Mouse (Mus musculus) thymus, adult 18-20 months (tissue): Measurements from ENCODE around the gene 4933406M09Rik.

Source experiments
- DNase-seq, 2 experiments: peaks; one replicate each; pipeline ENCODE4 v3.0.0; 2022; ENCODE audit warnings: mixed read lengths in 2 of 2

Gene 4933406M09Rik

DNA sequence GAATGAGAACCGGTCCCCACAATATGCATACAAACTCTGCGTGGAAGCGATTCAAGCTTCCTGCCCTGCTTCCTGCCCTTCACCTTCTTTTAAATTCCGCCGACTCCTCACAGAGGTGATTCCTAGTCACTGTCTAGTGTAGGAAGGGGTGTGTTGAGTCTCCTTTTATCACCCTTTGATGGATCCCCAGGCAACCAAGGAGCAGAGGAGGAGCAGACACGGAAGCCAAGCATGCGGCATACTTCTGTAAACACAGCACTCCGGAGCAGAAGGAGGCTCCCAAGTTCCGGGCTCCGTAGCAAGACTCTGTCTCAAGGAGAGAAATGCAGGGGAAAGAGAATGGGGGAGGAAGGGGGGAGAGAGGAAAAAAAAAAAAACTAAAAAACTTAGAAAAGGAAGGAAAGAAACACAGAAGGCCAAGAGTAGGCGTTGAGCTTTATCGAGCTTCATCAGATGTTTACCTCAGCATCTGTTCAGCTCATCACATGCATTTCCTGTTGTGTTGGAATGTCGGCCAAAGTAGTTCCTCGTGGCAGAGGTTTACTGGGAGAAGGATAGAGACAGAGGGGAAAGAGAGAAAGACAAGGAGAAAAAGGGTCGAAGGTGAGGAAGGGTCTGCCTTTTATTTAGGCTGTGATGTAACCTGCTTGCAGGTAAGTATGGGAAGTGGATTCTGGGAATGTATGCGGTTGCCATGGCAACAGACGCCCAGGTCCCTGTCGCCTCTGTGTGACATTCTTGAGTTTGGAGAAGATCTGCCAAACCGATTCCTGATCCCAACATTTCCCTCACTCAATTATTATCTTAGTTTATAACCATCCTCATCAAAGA lies 3.7 kb upstream of the 4933406M09Rik start:
- DNase-seq, result no peak

DNA sequence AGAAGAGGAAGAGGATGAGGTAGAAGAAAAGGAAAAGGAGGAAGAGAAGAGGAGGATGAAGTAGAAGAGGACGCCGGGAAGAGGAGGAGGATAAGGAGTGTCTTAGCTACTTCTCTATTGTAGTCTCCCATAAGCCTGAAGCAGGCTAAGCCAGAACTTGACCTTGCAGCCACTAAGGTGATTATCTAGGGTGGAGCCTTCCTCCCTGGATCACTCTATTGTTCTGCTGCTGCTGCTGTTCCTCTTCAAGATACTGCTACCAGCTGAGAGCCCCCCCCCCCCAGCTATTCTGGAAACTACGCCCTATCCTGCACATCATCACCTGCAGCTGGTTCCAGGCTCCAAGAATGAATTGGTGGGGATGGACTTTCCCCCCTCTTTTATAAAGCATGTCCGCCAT lies 1.2 kb upstream of the 4933406M09Rik start:
- no peak for DNase-seq

DNA sequence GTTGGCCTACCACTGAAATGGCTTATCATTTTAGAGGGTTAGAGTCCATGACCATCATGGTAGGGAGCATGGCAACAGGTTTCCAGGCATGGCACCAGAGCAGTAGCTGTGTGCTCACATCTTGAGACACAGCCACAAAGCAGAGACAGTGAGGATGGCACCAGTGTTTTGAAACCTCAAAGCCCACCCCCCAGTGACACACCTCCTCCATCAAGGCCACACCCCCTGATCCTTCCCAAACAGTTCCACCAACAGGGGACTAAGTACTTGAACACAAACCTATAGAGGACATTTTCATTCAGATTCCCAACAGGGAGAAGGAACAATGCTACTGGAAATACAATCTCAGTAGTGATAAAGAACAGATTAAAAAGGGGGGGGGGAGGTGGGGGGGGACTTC lies 564 bp upstream of the 4933406M09Rik start:
- DNase-seq, result no peak

DNA sequence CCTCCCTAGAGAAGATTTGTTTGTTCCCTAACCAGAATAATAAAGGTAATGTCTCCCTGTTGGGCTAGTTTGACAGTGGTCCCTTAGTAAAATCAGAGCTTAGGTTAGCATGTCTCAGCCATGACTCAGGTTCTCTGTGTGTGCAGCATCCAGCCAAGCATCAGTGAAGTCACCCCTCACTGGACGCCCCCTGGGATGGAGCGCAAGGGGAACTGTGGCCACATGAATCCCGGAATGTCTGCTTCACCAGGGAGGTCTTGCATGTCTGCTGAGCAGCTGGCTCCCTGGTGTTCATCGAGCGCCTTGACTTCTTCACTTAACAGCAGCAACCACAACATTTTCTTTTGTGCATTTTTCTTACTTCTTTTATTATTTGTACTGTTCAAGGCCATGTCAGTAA lies 8.1 kb downstream of the 4933406M09Rik start:
- no peak for DNase-seq

DNA sequence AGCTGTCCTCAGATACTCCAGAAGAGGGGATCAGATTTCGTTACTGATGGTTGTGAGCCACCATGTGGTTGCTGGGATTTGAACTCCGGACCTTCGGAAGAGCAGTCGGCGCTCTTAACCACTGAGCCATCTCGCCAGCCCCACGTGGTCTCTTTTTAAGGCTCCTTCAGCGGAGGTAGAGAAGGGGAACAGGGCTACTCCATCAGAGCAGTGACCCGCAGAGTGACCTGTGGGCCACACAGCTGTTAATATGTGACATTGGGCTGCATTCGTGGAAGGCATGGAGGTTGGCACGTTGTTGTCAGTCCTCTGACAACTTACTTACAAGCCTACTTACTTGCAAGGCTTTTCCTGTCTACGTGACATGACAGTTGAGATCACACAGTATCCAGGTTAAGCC lies 12.5 kb downstream of the 4933406M09Rik start:
- DNase-seq, result no peak

DNA sequence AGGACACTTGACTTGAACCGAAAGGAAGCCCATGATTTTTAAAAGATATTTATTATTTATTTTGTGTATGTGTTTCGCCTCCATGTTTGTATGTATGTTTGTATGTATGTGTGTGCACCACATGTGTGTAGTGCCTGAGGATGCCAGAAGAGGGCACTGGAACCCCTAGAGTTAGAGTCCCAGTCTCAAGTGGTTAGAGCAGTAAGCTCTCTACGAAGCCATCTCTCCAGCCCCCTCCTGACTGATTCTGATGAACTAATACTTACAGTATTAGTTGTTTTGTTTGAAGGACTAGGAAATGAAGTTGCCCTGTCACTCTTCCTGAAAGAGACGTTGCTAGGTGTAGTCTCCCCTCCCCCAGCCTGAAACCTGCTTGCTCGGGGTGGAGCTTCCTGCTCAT lies 14.0 kb downstream of the 4933406M09Rik start:
- no peak for DNase-seq

DNA sequence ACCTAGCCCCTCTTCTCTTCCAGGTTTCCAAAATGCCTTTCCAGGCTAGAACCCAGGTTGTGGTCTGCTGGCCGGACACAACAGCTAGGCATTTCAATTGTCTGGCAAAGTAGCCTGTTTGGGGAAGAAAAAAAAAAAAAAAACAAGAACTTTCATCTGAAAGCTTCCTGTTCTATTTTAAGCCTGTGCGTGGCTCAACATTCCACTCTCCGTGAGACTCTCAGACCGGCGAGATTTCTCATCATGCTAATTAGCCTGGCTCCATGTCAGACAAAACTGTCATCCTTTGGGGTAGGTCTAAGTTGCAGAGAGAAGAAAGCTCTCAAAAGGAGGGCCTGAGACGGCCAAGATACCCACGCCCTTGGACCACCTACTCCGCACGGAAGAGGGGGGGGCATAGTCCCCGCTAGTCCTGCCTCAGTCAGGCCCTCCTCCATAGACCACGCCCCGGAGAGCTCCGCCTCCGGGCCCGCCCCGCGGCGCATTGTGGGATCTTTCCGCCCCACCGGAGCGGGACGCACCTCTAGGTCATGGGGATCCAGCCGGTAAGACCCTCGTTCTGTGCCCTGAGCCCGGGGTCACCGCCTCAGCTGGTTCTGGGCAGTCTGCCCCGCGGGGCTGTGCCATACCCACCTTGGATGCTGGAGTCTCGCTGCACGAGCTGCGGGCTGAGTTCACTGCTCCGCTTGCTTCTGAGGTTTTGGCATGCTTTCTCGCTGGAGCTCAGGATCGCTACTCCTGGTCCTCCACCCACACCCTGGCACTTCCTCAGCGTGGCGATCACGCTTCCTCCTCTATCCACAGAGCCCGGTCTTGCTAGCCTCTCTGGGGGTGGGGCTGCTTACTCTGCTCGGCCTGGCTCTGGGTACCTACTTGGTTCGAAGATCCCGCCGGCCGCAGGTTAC lies 20.0 kb downstream of the 4933406M09Rik start, which contains the start of gene Cyb5r1:
Gene Cyb5r1 (plus strand): TSS at position 51 of the 905 bp plus-strand sequence.
- peak; percentile 70 to 76 for DNase-seq

DNA sequence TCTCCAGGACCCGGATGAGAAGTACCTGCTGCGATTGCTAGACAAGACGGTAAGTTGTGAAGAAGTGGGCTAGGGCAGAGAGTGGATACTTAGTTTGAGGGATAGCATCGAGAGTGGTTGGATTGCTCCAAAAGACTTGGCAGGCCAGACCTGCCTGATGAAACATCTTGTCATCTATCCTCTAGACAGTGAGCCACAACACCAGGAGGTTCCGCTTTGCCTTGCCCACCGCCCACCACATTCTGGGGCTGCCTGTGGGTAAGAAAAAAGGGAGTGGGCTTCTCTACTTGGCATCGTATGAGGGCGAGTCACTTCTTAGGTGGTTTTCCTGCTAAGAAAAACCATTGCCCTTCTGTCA lies 20.7 kb downstream of the 4933406M09Rik start:
- DNase-seq, result no peak

DNA sequence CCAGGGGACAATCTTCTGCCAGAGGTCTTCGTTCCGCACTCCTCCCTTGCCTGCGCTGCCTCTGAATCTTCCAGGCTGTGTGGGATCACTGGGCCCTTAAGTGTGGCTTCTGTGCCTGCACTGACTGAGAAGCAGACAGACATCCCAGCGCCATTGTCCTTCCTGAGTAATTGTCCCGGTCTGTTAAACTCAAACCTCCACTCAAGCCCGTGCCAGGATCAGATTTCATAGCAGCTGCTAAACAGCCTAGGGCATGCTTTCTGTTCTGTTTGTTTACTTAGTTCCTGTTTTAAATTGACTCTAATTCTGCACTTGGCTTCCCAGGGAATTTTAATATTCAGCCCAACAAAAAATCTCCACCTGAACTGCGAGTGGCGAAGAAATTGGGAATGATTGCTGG lies 22.3 kb downstream of the 4933406M09Rik start:
- no peak for DNase-seq

DNA sequence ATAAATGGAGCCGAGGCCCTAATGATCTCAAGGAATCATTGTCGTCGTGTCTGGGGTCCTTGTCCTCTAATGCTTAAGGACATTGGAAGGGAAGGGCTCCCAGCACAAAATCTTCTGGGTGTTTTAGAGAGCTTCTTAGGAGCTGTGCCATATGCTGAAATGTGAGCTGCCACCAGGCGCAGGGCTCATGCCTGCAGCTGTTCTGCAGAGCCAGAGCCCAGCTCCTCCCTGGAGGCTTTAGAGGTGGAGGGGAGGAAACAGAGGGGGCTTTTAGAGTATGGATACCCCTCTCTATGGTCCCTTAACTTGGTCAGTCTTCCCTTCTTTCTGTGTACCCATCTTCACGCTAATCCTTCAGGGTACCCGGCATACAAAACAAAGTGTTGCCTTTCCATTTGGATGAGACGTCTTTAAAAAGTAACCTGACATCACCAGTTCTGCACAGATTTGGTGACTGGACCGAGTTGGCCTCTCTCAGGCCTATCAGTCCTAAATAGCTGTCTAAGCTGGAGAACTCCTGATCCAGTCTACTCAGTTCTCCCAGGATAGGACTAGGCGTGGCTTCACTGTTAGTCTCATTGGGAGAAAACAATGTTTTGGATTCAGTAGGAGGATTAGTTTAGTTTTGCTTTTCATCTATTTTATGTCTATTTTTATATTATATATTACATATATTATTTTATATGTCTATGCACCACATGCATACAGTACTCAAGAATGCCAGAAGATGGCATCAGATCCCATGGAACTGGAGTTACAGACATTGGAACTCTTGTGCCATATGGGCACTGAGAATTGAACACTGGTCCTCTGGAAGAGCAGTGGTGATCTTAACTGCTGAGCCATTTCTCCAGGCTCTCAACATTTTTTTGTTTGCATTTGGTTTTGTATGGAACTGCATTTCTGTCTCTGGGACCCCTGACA lies 26.2 kb downstream of the 4933406M09Rik start:
- DNase-seq, result no peak

DNA sequence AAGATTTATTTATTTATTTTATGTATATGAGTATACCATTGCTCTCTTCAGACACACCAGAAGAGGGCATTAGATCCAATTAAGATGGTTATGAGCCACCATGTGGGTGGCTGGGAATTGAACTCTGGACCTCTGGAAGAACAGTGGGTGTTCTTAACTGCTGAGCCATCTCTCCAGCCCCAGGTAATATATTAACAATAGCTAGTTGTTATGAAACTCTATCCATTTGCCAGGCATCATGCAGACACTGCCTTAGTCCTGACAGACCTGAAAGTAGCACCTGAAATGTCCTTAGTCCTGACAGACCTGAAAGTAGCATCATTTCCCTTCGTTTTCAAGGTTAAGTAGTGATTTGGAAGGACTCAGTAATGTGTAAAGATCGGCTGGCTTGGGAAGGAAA lies 28.3 kb downstream of the 4933406M09Rik start:
- no peak for DNase-seq

DNA sequence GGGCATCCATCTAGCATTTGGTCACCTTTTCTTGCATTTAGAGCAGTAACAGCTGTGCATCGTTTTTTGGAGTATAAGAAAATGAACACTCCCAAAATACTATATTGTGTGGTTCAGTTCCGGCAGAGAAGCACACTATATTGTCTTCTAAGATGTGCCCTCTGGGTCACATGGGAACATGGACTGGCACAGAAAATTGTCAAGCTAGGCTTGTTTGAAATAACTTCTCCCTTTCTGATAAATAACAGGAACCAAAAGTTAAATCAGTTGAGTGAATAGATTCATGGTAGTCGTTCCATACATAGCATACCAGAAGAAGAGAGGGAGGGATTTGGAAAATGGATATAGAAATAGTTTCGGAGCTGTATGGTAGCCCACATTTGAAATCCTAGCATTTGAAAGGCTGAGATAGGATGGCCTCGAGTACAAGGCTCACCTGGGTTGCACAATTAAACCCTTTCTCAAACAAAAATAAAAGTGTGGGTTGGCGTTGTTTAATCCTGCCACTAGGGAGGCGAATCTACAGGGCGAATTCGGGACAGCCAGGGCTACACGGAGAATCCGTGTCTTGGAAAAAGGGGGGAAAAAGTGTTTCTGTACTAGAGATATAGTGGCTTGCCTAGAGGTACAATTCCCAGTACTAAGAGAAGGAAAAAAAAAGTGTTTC lies 28.9 kb downstream of the 4933406M09Rik start:
- no peak for DNase-seq

DNA sequence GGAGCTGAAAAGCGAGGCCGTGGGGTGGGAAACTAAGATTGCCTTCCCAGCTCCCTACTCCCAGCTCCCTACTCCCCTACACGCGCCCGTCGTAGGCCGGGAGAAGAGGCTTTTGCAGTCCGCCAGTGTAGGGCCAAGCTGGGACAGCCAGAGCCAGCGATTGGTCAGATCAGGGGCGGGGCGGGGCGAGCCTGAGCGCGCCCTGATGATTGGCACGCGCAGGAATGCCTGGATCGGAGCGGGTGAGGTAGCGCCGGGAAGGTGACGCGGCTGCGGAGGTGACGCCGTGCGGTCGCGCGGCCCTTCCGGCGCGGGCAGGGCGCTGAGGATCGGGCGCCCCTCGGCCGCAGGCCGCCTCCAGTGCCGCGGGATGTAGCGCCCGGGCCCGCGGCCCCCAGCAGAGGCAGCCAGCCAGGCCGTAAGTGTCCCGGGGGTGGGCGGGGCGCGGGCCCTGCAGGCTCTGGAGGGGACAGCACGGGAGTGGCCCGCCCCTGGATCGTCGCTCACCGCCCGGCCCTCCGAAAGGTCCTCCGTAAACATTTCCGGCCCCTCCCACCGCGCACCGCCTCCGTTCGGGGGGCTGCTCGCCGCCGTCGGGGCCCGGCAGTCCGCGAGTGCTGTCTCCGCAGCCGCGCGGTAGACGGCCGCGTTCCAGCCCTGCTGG lies 29.6 kb downstream of the 4933406M09Rik start, which contains the start of gene Adipor1:
Gene Adipor1 (plus strand): TSS at position 211 of the 664 bp plus-strand sequence.
- peak; percentile 93 to 94 for DNase-seq

DNA sequence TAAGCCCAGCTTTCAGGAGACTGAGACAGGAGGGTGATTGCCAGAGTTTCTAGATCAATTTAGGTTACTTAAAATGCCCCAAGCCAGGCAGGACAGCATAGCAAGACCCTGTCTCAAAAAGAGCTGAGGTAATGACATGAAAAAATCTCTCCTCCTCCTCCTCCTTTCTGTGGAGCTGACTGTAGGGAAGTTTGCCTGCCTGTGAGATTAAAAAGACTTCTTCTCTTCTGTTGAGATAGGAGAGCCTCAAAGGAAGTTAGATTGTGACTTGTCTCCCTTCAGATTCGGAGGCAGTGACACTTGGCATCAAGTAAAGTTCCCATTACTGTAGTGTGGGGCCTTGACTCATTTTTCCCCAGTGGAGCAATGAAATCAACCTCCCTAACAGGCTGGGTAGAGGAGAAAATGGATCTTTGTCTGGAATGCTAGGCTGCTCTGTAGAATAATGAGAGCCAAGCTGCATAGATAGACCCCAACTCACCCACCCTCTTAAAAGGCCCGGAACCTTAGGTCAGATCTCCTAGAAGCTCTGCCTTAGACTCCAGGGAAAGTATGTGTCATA lies 32.8 kb downstream of the 4933406M09Rik start:
- no peak for DNase-seq

DNA sequence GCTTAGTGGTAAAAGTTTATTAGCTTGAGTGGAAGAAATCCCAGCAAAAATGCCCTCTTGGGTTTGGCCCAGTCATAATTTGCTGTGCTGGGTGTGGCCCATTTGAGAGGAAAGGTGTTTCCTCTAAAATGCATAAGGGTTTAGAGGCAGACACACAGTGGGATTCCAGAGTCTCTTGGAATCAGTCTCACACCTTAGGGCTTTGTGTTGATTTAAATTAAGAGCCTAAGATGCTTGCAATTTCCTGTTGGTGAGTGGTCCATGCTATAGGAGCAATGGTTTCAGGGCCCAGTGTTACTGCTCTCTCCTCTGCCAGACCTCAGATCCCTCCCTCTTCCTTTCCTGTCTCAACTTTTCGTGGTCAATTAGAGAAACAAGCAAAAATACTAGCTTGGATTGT lies 33.4 kb downstream of the 4933406M09Rik start:
- no peak for DNase-seq

DNA sequence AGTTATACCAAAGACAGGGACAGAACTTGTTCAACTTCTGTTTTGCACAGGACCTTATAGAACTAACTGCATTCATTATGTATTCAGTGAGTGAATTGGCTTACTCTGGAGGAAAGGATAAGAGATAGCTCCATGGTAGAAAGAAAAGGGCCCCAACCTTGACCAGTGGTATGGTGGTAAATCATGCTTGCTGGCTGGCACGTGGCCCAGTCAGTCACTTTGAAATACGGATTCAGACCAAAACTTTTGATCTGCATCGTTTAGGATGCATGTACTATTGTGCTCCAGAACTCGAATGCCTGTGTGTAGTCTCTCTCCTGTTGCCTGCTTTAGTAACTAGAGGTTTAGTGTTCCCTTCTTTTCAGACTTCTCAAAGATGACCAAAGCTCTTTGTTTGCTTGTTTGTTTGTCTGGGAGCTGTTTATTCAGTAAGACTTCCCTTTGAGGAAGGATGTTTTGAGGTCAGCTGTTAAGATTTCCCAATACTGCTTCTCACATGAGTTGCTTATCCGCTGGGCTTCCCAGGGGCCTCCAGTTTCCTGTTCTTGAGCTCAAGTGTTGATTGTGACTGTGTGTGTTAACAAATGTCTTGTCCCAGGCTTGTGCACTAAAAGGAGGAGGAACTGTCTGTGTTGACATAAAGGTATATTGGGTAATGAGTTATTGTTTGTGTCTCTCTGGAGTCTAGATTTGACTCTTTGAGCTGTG lies 34.2 kb downstream of the 4933406M09Rik start:
- DNase-seq, result no peak

DNA sequence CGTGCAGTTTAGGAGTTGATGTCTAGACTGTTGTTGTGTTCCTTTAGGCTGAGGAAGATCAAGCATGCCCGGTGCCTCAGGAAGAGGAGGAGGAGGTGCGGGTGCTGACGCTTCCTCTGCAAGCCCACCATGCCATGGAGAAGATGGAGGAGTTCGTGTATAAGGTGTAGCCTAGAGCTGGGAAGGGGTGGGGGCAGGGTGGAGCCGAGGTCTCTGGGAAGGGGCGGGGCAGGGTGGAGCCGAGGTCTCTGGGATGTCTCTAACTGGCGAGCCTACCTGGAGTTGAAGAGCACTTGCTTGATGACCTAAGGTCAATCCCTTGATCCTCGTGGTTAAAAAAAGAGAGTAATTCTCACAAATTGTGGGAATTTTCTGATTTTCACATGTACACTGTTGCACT lies 38.2 kb downstream of the 4933406M09Rik start:
- no peak for DNase-seq

DNA sequence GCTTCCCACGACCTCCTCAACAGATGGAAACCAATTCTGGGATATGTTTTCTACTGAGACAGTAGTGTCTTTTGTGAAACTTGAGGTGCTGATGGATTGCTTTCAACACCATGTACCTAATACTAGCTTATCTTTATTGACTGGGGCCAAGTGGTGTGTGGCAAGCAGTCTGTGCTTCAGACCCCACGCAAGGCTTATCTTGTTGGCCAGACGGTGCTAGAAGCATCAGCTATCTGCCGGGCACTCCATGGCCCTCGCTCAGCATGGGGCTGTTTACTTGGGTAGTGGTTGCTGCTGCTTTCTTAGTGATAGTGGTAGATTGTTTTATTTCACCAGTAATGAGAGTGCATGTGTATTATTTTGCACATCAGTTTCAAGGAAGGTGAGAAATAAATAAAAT lies 40.5 kb downstream of the 4933406M09Rik start:
- DNase-seq, result no peak

DNA sequence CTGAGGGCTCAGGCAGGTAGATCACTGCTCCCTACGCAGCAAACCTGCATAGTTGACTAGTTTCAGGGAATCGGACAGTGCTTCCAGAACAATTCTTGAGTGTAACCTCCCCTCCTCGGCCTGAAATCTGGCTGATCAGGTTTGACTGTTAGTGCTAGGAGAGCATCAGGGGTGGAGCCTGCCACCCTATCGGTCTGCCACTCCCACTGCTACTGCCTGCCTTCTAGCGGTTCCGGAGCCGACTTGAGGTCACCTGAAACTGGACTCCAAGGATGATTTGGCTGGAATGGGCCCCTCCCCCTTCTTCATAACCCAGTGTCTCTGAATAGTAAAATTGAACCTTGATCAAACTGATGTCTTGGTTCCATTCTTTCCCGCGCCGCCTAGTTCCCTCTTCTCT lies 47.3 kb downstream of the 4933406M09Rik start:
- DNase-seq, result no peak

DNA sequence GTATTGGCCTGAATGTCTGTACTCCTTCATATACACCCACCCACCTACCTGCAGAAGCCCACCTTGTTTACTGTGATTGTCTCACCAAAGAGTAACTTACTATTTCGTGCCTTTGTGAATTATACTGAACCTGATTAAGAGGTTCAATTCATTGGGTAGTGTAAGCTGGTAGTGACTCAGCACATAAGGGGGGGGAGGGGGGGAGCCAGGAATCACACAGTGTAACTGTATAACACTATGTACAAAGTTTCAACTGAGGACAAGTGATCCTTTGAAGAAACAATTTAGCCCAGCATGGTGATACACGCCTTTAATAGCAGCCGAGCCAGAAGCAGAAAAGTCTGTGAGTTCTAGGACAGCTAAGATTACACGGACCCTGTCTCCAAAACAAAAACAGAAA lies 47.7 kb downstream of the 4933406M09Rik start:
- DNase-seq, result no peak

DNA sequence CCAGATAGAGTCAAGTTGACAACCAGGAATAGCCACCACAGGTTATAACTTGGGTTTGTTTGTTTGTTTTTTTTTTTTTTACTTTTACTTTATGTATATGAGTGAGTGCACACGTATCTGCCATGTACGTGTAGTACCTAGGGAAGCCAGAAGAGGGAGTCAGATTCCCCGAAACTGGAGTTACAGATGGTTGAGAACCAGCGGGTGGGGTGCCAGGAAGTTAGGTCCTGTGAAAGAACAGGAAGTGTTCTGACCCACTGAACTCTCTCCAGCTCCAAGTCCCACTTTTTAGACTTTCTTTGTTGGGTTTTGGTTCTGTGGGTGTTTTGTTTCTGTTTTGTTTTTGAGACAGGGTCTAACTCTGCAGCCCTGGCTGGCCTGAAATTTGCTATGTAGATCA lies 49.7 kb downstream of the 4933406M09Rik start:
- no peak for DNase-seq
